Comparison of ENCODE assay signal across 8 mouse cellular contexts in the genomic region with DNA sequence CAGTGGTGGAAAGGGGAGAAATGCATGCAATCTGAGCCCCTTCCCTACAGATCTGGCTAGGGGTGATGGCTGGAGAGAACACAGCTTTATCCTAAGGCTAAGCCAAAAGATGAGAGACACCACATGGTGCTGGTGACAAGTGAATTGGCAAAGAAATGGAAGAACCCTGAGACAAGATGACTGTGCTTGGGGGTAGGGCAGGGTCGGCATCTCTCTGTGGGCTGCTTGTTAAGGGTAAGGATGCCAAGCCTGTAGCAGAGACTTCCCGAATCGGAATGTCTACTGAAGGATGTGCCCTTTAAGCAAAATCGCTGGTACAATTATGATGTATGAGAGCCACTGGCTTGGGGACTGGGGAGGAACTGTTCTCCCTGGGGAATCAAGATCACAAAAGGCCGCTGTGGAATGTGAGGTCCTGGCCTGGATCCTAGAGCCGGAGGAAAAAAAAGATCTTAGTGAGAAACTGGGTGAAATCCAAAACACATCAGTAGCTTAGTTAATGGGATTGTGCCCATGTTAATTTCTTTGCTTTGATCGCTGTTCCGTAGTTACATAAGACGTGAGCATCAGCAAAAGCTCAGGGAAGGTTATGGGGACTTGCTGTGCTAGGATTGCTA. TPM values are rescaled to one million over a fixed set of nuclear protein-coding genes. Genes with fewer than 3 reads are reported as not detected.
DNase-seq lines count a peak whose midpoint lies in the region.
"Had no signal": no experiment of that assay in that cellular context is flagged by ENCODE, and none has a peak within 500 bp of the region (broad histone marks: within the 10 kb centered on the region; RNA-seq: fewer than 3 reads in every experiment).

No protein-coding gene starts in this region.

- intact Hi-C loops in left cerebral cortex, postnatal 36 days (cut with DNase I): loop anchor here (5.0 kb wide), 1 partner anchor 241 kb away; no protein-coding TSS in a partner anchor

- peak; percentile 6 for DNase-seq in 3134 (ENCODE audit: extremely low read depth, insufficient read length, low spot score)
- peak; percentile 93 for DNase-seq in Muller cell, postnatal 12 days (ENCODE audit: inconsistent ontology term)
- peak; percentile 46 to 67 for DNase-seq in frontal cortex, postnatal 14 days (ENCODE audit: low spot score in 2 of 2)
- DNase-seq in kidney, adult 11 months: peak; percentile 55
- DNase-seq in left cerebral cortex, postnatal 36 days (ENCODE audit: low spot score in 2 of 2): peak; percentile 59 to 67
- peak; percentile 55 for DNase-seq in right cerebral cortex, postnatal 25 days
- DNase-seq in thymus, adult 18-20 months: no peak

RNA-seq across cellular contexts. Expression of a gene that starts 35.8 kb away (rescaled TPM):
- 1 to 10 TPM in 1 of 2 experiments, under 1 TPM in 1; 0.79 to 1.1 TPM for total RNA-seq in left cerebral cortex, postnatal 36 days (2021)
- total RNA-seq: adrenal gland, postnatal 4 days had no signal

Comparison
In these comparisons a context has a peak if more than half of its experiments do, and no peak if none do; other contexts are left out.
1. DNase-seq: peak in 3134 (single experiment), Muller cell, postnatal 12 days (single experiment), frontal cortex, postnatal 14 days (2 of 2), kidney, adult 11 months (single experiment), left cerebral cortex, postnatal 36 days (2 of 2) and right cerebral cortex, postnatal 25 days (single experiment); none in thymus, adult 18-20 months (0 of 2).